Mouse (Mus musculus): ENCODE measurements around the gene Tdrkh. TPM values are rescaled to one million over a fixed set of nuclear protein-coding genes. Genes with fewer than 3 reads are reported as not detected.
A peak's percentile ranks its signal among the peaks of the same experiment; 100 is the strongest.

The Tdrkh gene
- total RNA-seq, 2 experiments from 2014 or later: 3.2 to 3.6 TPM

DNA sequence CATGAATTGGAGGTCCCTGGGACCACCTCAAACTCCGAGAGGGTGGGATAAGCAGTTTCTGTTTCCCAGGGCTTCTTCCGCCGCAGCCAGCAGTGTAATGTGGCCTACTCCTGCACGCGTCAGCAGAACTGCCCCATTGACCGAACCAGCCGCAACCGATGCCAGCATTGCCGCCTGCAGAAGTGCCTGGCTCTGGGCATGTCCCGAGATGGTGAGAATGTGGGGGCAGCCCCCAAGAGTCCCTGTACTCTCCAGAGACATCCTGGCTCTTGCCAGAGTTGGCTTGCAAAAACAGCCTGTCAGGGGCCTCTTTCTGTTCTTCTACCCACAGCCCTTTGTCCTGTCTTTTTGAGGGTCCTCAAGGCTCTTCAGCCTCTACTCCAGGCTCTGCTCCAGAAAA is 25.7 kb upstream of the Tdrkh start:
- intact Hi-C loops (cut with DNase I): no loop called here
- no peak for DNase-seq (ENCODE audit: low spot score)

DNA sequence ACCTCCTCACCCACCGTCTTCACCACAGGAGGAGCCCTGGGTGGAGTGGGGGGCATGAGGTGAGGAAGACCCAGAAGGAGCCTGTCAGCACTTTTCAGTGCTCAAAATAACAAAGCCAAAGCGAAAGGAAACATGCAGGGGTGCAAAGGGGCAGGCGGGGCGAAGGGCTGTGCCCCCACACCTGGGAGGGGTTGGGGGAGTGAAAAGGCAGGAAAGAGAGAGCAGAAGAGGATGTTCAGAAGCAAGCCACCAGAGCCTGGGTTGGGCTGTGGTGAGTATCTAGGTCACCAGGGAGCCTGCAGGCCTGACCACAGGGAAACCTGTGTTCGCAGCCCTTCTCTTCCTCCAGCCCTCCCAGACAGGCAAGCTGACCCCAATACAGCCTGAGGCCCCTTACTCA is 25.0 kb upstream of the Tdrkh start:
- intact Hi-C loops (cut with DNase I): no loop called here
- DNase-seq (ENCODE audit: low spot score): no peak

DNA sequence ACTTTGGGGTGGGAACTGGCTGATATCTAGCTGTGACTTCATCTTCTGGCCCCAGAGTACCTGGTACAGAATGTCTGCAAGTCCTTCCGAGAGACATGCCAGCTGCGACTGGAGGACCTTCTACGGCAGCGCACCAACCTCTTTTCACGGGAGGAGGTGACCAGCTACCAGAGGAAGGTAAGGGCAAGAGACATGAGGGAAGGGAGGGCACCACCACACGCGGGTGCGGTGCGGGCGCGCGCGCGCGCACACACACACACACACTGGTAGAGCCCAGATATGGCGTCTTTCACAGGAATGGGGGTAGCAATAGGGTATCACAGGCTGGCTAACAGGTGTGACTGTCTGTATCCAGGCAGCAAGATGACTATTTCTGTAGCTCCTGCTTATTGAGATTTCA is 23.7 kb upstream of the Tdrkh start:
- no peak for DNase-seq (ENCODE audit: low spot score)

DNA sequence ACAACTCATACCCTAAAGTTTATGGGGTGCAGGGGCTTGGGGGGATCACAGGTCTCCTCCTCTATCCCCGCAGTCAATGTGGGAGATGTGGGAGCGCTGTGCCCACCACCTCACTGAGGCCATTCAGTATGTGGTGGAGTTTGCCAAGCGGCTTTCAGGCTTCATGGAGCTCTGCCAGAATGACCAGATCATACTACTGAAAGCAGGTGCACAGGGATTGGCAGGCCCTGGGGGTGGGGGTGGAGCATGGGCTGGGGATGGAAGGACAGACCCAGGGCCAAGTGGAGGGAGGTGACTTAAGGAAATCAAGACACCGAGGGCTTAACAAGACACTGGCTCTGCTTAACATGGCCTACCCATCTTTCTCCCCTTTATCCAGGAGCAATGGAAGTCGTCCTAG is 22.1 kb upstream of the Tdrkh start:
- intact Hi-C loops (cut with DNase I): no loop called here
- DNase-seq (ENCODE audit: low spot score): no peak

More for the DNA sequence above, 23.7 kb upstream of the Tdrkh start:
- intact Hi-C loops (cut with DNase I): no loop called here

DNA sequence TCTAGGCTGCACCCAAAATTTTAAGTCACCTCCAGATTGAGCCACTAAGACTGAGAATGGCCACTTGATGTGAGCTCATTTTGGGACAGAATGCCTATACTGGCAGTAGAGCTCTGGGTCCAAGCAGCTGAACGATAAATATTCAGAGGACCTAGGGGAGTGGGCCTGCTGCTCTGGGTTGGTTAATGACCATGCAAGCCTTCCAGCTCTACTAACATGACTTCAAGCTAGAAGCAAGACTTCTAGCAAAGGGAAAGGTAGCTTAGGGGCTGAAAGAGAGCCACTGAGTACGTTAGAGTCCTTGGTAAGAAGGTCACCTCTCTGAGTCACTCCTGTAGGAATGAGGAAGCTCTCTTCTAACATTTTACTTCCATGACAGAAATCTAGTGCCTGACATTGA is 20.9 kb upstream of the Tdrkh start:
- DNase-seq (ENCODE audit: low spot score): no peak
- intact Hi-C loops (cut with DNase I): no loop called here

DNA sequence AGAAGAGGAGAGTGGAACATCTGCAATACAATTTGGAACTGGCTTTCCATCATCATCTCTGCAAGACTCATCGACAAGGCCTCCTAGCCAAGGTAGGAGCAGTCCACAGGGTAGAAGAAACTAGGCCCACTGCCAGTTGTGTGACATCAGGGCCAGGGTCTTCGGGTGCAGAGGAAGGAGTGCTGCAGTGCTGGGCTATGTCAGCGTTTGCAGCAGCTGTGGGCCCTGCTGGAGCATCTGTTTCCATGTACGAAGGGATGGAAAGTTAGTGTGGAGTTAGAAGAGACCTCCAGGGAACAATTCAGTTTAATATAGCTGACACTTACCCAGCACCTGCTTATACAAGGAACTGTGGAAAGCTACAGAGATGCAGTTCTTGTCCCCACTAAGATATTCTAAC is 20.0 kb upstream of the Tdrkh start:
- intact Hi-C loops (cut with DNase I): no loop called here
- DNase-seq (ENCODE audit: low spot score): no peak

DNA sequence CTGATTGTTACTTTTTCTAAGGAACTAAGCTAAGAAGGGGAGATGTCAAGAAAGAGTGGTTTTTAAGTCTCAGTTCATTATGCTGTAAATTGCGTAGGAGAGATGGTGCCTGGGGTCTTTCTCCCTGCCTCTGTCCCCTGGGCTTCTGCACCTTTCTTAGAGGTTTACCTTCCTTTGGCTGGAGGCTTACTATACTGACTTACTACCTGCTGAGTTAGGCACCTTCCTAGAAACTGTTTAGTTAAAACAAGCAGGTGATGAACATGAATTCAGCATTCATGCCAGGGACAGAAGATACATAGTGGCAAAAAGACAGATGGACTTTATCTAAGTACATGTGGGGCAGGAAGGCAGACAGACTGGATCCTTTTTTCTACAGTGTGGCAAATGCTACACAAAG is 16.7 kb upstream of the Tdrkh start:
- intact Hi-C loops (cut with DNase I): no loop called here
- no peak for DNase-seq (ENCODE audit: low spot score)

DNA sequence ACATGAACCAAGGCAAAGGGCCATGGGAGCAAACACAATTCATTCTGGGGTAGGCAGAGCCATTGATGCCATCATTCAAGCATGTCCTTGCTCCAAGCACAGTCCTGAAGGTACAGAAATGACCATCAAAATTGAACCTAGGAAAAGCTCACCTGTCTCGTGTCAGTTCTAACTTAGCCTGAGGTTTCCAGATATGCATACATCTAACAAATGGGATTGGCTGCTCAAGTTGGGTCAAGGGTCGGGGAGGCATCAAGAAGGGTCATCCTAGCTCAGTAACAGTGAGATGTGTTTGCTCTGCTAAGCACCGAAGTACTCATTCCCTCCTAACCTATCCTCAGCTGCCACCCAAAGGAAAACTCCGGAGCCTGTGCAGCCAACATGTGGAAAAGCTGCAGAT is 16.2 kb upstream of the Tdrkh start:
- no peak for DNase-seq (ENCODE audit: low spot score)
- intact Hi-C loops (cut with DNase I): no loop called here

DNA sequence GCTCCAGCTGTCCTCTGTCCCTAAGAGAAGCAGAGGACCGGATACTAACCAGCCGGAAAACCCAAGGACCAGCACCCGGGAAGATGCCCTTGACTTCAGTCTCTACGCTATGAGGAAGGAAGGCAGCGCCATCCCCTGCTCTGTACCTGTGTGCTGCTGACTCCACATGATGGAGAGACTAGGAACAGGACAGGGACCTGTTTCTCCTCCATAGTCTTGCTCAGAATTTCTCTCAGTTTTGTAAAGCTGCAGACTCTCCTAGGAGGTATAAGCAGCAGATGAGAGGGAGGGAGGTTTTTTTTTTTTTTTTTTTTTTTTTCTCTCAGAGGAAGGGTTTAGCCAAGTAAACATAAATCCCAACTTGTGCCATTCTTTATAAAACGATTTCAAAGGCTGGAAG is 14.9 kb upstream of the Tdrkh start, which contains the start of gene Lingo4:
Gene Lingo4 (plus strand): TSS at position 301 of the 400 bp plus-strand sequence.
- intact Hi-C loops (cut with DNase I): no loop called here

DNA sequence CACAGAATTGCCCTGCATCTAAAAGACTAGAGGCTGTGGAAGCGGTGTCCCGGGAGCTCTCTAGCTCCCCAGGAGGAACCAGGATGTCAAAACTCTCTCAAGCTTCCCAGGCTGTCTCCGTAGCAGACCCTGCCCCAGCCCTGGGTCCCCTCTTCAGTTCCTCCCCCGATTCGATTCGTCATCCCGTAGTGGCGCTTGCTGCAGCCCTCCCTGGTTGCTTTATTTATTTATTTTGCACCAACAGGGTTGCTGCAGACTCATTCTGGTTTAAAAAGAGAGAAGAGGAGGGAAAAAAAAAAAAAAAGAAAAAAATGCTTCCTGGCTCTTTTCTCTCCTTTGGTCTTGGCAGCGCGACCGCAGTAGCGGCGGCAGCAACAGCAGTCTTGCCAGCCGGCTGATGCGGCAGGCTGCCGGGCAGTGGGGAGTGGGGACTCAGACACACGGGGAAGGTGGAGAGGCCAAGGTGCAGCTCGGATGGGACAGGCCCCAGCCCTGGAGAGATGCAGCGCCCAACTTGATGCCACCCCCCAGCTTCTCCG is 14.1 kb upstream of the Tdrkh start:
- intact Hi-C loops (cut with DNase I): no loop called here
- DNase-seq (ENCODE audit: low spot score): no peak

More for the DNA sequence above, 14.9 kb upstream of the Tdrkh start, which contains the start of gene Lingo4:
- DNase-seq (ENCODE audit: low spot score): no peak

DNA sequence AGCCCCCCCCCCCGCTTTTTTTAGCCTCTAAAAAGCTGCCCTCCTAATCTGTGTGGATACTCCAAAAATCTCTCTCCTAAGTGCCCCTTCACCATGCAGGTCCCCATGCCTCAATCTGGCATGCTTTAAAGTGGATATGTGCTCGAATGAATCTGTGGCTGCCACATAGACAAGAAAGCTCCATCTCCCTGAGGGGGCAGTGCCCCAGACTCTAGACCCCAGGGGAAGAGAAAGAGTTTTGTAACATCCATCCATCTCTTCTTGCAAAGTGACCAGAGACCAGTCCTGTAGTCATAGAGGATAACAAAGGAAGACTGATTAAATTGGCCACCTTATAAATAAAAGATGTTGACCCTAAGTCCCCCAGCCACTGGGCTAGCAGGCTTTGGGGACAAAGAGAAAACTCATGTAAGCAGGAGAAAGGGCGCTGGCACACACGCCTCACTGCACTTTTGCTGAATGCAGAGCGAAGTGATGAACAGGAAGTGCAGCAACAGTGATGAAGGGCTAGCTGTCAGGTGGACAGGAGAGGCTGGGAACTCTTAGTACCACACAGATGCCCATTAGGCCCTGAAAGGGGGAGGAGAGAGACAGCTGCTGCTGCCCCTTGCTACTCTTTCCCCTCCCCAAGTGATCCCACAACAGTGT is 13.3 kb upstream of the Tdrkh start:
- intact Hi-C loops (cut with DNase I): no loop called here
- no peak for DNase-seq (ENCODE audit: low spot score)

DNA sequence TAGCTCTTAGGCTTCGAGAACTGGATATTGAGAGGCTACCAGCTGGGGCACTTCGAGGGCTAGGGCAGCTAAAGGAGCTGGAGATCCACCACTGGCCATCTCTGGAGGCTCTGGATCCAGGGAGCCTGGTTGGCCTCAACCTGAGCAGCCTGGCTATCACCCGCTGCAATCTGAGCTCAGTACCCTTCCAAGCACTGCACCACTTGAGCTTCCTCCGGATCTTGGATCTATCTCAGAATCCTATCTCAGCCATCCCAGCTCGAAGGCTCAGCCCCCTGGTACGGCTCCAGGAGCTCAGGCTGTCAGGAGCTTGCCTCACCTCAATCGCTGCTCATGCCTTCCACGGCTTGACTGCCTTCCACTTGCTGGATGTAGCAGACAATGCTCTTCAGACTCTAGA is 10.6 kb upstream of the Tdrkh start:
- no peak for DNase-seq (ENCODE audit: low spot score)
- intact Hi-C loops (cut with DNase I): no loop called here

DNA sequence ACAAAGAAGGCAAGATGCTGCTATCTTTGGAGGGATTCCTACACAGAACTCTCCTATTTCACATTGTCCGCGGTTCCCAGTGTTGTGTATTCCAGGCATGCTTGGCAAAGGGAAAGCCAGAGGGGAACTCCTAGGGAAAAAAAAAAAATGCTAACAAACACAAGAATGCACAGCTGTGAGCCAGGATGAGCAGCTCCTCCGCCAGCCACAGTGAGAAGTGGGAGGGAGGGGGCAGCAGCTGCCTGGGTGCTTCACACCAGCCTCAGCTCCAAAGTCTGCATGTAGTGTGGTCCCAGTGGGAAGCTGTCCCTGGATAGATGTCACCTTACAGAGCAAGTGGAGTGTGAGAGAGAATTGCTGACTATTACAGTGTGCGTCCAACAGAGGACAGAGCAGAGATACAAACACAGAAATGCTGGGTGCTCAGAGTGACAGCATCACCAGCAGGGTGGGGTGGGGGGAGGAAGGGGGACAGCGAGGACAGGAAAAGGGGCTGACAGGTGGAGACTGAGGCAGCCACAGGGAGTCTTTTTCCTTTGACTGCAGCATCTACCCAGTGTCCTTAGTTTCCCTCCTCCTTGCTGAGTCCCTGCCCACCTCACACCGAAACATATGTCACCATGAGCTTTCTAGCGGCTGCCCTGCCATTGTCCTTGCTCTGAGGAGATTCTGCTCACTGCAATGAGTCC is 8.6 kb upstream of the Tdrkh start:
- DNase-seq (ENCODE audit: low spot score): no peak

DNA sequence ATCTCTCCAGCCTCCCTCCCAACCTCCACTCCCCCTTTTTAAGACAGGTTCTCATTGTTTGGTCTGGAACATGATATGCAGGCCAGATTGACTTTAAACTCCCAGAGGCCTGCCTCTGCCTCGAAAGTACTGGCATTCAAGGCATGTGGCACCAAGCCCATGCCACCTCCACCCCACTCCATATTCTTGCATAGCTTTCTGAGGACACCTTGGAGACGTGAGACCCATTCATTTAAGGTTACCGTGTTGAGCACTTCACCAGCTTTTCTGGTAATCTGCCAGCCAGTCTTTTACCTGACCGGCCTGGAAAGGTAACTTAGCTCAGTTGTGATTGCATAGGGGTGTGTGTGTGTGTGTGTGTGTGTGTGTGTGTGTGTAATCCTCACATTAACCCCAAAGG is 7.5 kb upstream of the Tdrkh start:
- intact Hi-C loops (cut with DNase I): no loop called here
- DNase-seq (ENCODE audit: low spot score): no peak

More for the DNA sequence above, 8.6 kb upstream of the Tdrkh start:
- intact Hi-C loops (cut with DNase I): no loop called here

DNA sequence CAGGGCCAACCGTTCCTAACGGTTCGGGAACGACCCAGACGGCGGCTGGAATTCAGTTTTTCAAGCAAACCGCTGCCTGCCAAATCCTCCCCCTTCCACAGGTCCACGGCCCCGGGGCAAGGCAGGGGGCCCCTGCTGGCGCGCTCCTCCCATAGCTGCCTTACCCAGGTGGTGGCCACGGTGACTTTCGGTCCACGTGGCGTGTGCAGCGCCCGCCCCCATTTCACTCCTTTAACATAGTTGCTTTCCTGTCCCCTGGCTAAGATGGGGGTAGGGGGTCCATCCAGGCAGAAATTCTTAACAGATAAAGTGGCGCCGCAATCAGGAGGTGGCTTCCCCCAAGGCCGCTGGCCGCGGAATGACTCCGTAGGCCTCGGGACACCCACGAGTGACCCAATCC is 543 bp upstream of the Tdrkh start:
- intact Hi-C loops (cut with DNase I): no loop called here
- DNase-seq (ENCODE audit: low spot score): no peak

DNA sequence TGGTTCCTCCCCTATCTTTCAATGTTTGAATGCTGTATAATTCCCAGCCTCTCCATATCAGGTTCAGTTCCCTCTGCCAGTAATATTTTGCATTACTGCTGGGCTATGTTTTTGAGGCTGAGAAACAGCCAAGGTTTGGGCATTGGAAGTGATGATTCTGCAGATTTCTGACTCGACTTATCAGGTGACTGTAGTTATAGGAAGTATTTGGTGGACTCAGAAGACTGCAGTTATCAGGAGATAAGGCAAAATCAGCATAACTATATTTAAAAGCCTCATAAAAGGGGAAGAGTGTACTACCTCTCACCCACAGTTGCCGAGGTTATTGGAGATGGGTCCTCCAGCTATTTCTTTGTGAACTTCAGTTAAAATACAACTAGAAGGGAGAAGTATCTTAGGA is 17.9 kb downstream of the Tdrkh start:
- intact Hi-C loops (cut with DNase I): no loop called here
- DNase-seq (ENCODE audit: low spot score): no peak

DNA sequence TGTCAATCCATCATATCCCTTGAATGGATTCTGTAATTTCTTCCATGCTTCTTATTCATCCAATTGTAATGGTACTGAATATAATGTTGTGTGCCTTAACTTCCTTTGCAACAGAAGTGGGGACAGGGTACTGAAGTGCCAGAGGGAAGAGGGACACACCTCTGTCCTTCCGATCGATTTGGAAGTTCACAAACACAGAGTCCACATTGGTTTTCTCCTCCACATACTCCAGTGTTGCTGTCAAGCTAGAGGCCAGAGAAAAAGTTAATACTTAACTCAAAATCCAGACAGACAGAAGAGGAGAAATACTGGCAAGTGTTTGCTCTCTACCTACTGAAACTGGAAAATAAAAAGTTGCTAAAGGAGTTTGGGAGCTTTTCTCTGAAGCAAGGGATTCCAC is 21.2 kb downstream of the Tdrkh start:
- DNase-seq (ENCODE audit: low spot score): no peak
- intact Hi-C loops (cut with DNase I): no loop called here

DNA sequence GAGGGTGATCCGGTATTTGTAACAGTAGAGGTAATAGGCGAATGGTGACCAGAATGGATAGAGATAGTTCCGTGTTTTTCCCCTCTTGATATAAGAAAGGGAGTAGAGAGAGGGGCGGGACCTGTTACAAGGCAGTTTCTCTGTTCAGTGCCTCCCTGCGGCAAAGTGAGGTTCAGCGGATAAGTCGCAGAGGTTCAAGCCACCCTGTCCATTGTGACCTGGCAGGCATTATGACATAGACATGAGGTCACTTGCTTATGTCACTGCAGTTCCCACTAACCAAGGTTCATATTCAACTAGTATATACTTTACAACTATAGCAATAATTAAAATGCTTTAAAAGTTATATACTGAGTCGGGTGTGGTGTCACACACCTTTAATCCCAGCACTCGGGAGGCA is 23.3 kb downstream of the Tdrkh start:
- intact Hi-C loops (cut with DNase I): no loop called here

DNA sequence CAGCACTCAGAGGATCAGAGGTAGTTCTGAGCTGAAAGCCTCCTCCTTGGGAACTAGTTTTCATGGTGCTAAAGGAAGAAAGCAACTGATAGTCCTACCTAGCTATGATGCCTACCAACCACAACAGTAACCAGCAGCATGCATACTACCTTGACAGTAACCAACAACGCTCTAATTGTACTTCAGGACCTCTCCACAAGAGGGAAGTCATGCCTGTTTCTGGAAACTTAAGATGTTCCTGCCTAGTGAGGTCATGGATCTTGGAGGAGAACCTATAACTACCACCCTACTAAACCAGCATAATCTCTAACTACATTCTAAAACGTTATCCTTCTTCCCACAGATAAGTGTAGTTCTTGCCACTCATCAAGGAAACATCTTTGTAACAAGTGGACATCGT is 28.1 kb downstream of the Tdrkh start:
- intact Hi-C loops (cut with DNase I): no loop called here
- no peak for DNase-seq (ENCODE audit: low spot score)

More for the DNA sequence above, 23.3 kb downstream of the Tdrkh start:
- DNase-seq (ENCODE audit: low spot score): no peak

DNA sequence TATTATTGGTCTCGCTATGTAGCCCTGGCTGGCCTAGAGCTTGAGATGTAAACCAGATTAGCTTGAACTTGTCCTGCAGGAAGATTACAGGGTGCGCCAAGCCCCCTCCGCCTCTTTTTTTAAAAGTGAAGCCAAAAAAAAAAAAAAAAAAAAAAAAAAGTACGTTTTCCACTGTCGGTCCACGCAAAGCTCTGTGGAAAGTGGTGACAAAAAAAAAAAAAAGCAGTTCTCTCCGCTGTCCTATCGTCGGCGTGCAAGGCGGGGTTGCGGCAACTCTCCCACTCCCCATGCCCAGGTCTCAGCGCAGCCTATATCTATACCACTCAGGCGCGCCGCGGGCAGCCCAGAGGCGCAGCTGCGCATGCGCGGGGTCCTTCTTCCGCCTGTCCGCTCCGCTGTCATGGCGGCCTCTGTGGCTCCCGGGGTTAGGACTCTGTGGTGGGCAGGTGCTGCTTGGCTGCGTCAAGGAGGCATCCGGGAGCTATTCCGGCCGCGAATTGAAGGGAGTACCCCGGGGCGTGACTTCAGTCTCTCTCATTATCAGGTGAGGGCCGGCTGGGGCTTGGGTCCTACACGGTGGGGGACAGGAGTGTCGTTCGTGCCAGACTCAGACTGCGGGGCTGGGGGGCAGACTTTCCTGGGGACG is 30.0 kb downstream of the Tdrkh start, which contains the start of gene Mrpl9:
Gene Mrpl9 (plus strand): TSS at position 368 of the 646 bp plus-strand sequence.
- DNase-seq (ENCODE audit: low spot score): peak; percentile 83
- intact Hi-C loops (cut with DNase I): no loop called here

DNA sequence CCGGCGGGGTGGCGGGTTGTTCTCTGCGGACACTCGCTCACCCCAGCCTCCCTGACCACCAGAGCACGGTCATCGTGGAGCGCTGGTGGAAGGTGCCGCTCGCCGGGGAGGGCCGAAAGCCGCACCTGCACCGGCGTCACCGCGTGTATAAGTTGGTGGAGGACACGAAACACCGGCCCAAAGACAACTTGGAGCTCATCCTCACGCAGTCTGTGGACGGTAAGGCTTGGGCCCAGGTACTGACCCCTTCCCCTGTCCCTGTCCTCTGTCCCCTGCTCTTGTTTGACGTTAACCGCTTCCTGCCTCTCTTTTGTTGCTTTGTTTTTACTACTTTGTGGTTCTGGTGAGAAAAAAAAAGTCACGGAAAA is 30.5 kb downstream of the Tdrkh start, which contains the start of gene Oaz3:
Gene Oaz3 (minus strand): TSS at position 319 of the 368 bp plus-strand sequence.
- intact Hi-C loops (cut with DNase I): no loop called here

More for the DNA sequence above, 30.5 kb downstream of the Tdrkh start, which contains the start of gene Oaz3:
- DNase-seq (ENCODE audit: low spot score): no peak
